8 mouse cellular contexts compared by ENCODE assay signal in the genomic region with DNA sequence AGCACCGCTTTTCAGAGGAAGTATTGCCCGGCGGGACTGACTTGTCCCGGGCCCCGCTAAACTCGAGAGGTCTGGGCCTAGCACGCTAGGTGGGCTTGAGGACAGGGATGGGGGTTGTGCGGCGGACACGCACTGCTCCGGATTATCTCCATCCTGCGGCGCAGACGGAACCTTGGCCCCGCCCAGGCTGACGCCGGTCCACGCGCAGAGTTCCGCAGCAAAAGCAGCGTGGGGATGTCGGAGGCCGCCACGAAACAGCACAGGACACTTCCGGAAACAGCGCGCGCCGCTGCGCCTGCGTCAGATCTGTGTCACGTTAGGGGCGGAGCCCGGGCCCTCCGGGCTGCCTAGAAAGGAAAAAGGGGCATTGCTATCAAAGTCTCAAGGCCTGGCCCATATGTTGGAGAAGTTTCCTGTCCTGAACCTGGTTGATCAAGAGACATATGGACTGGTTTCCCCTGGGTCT. TPM values are rescaled to one million over a fixed set of nuclear protein-coding genes. Genes with fewer than 3 reads are reported as not detected.
DNase-seq lines count a peak whose midpoint lies in the region; ATAC-seq and TF ChIP-seq lines count a peak whose summit lies in the region.

Gene Parn (minus strand): TSS at position 293 of the 466 bp plus-strand sequence.

- H3K4me2 ChIP-seq in forebrain, embryonic 14.5 days (ENCODE audit: low read length) = peak within 1 kb of the TSS; percentile 77
- peak within 1 kb of the TSS; percentile 73 for H3K4me2 ChIP-seq in neural tube, embryonic 15.5 days

- H3K4me1 ChIP-seq in ES-Bruce4 (ENCODE audit: control insufficient read depth, insufficient read depth, low read length) = no peaks in the 10 kb centered on the region
- H3K4me1 ChIP-seq in forebrain, embryonic 14.5 days (ENCODE audit: control insufficient read depth, insufficient read depth, low read length) = peaks cover 4% of the 10 kb centered on the region
- H3K4me1 ChIP-seq in neural tube, embryonic 15.5 days = peaks cover 23% of the 10 kb centered on the region

- H3K27ac ChIP-seq in ES-Bruce4 (ENCODE audit: insufficient read depth, low read length) = 0 out of 2 replicates have a peak within 1 kb of the TSS, but pooled peaks have one; percentile 10
- H3K27ac ChIP-seq in forebrain, embryonic 14.5 days (ENCODE audit: low read depth, low read length) = peak within 1 kb of the TSS; percentile 65
- H3K27ac ChIP-seq in neural tube, embryonic 15.5 days (replicated peaks) = peak within 1 kb of the TSS; percentile 81

- intact Hi-C loops in heart, postnatal 14 days (cut with DNase I) = loop anchor here (10.0 kb wide), 1 partner anchor 487 kb away; no protein-coding TSS in a partner anchor

- 0 out of 2 replicates have a peak, but pooled peaks have one; percentile 26 for TF ChIP-seq EP300 in ES-Bruce4 (IDR thresholded peaks at IDR 0.05; ENCODE audit: insufficient read depth, low read depth, low read length)

- DNase-seq in forebrain, embryonic 14.5 days (ENCODE audit: low spot score) = peak; percentile 95
- peak; percentile 93 to 94 for DNase-seq in heart, postnatal 14 days
- peak; percentile 96 for DNase-seq in layer of hippocampus, adult 11-12 months (ENCODE audit: low spot score)
- DNase-seq in lung, adult 18-20 months = peak; percentile 93 to 95
- DNase-seq in testis, postnatal 14 days (ENCODE audit: low spot score) = peak; percentile 92

- peak within 1 kb of the TSS; percentile 89 for H3K4me3 ChIP-seq in ES-Bruce4 (ENCODE audit: low read depth, low read length)
- peak within 1 kb of the TSS; percentile 60 for H3K4me3 ChIP-seq in forebrain, embryonic 14.5 days (ENCODE audit: low read depth, low read length)
- peak within 1 kb of the TSS; percentile 63 for H3K4me3 ChIP-seq in neural tube, embryonic 15.5 days (replicated peaks)

- peak; percentile 90 for ATAC-seq in cerebellum, adult (ENCODE audit: insufficient number of reproducible peaks, low FRiP score, low TSS enrichment)
- peak; percentile 93 for ATAC-seq in forebrain, embryonic 14.5 days
- ATAC-seq in neural tube, embryonic 15.5 days (ENCODE audit: low FRiP score) = peak; percentile 92

- peaks cover 26% of the 10 kb centered on the region for H3K36me3 ChIP-seq in ES-Bruce4 (ENCODE audit: control insufficient read depth, insufficient read depth, low read length, poor library complexity, severe bottlenecking)
- H3K36me3 ChIP-seq in forebrain, embryonic 14.5 days (ENCODE audit: control insufficient read depth, insufficient read depth, low read length) = peaks cover 16% of the 10 kb centered on the region
- peaks cover 14% of the 10 kb centered on the region for H3K36me3 ChIP-seq in neural tube, embryonic 15.5 days

- WGBS in forebrain, embryonic 14.5 days = under 1% methylated on average over 35 of the region's 35 CpGs
- WGBS in neural tube, embryonic 15.5 days = 0% methylated on average over 35 of the region's 35 CpGs

- H3K27me3 ChIP-seq in ES-Bruce4 (ENCODE audit: control insufficient read depth, insufficient read depth, low read length, poor library complexity, severe bottlenecking) = no peaks in the 10 kb centered on the region
- no peaks in the 10 kb centered on the region for H3K27me3 ChIP-seq in forebrain, embryonic 14.5 days (replicated peaks; ENCODE audit: control insufficient read depth, insufficient read depth, low read length)
- no peaks in the 10 kb centered on the region for H3K27me3 ChIP-seq in neural tube, embryonic 15.5 days (replicated peaks)

- TF ChIP-seq CTCF in ES-Bruce4 (IDR thresholded peaks at IDR 0.05; ENCODE audit: low read depth, low read length) = no peak

- H3K9ac ChIP-seq in ES-Bruce4 (ENCODE audit: low read depth, poor library complexity, severe bottlenecking) = peak within 1 kb of the TSS; percentile 59
- peak within 1 kb of the TSS; percentile 70 for H3K9ac ChIP-seq in forebrain, embryonic 14.5 days (ENCODE audit: low read length)
- H3K9ac ChIP-seq in neural tube, embryonic 15.5 days (replicated peaks) = peak within 1 kb of the TSS; percentile 77

- peak; percentile 61 for TF ChIP-seq POLR2A in ES-Bruce4 (IDR thresholded peaks at IDR 0.05; ENCODE audit: insufficient read depth, low read length)

- no peaks in the 10 kb centered on the region for H3K9me3 ChIP-seq in ES-Bruce4 (replicated peaks; ENCODE audit: control insufficient read depth, insufficient read depth, low read length, poor library complexity, severe bottlenecking)
- H3K9me3 ChIP-seq in forebrain, embryonic 14.5 days (replicated peaks; ENCODE audit: control insufficient read depth, low read length) = no peaks in the 10 kb centered on the region
- H3K9me3 ChIP-seq in neural tube, embryonic 15.5 days (replicated peaks) = no peaks in the 10 kb centered on the region

RNA-seq across cellular contexts. Expression of gene Parn, which starts in this region (rescaled TPM):
- 68.0 and 80.3 TPM in 2 replicates for polyA plus RNA-seq in ES-Bruce4 (2011; ENCODE audit: insufficient read depth, insufficient read length, low read depth, missing spikeins)
- polyA plus RNA-seq in forebrain, embryonic 14.5 days (2014; fragmentation: Nextera tagmentation; extraction: Ambion mirVana) = 33.0 and 34.4 TPM in 2 replicates
- 10 to 100 TPM; 13.8 to 14.1 TPM for total RNA-seq in heart, postnatal 14 days (2021)
- polyA plus RNA-seq in neural tube, embryonic 15.5 days (2015; fragmentation: Nextera tagmentation; extraction: Ambion mirVana) = 28.2 and 35.9 TPM in 2 replicates

Comparison
In these comparisons a context has a peak if more than half of its experiments do, and no peak if none do; other contexts are left out.
1. Peak in every context shown above with its lines: DNase-seq, ATAC-seq, H3K4me3 ChIP-seq and H3K27ac ChIP-seq.
2. H3K27ac ChIP-seq: peak in every context shown above with its lines; median percentile 81 in neural tube, embryonic 15.5 days; 65 in forebrain, embryonic 14.5 days; 10 in ES-Bruce4.